Mouse (Mus musculus) liver (tissue): ENCODE results near the gene Zfp334.

Source experiments
- DNase-seq: peaks from one replicate; pipeline ENCODE4 v3.0.0-alpha.2; 2020; ENCODE audit warnings: mixed read lengths

The Zfp334 gene

GRCm38 (mm10) chr2:165387844-165388495 lies at the start of gene Zfp334:
Gene Zfp334, minus strand, starts transcription at chr2:165388259.
- peak; percentile 83 for DNase-seq

GRCm38 (mm10) chr2:165428694-165429093 lies 40.6 kb upstream of the Zfp334 start:
- no peak for DNase-seq

GRCm38 (mm10) chr2:165420195-165420594 lies 32.1 kb upstream of the Zfp334 start:
- DNase-seq: no peak

GRCm38 (mm10) chr2:165419670-165420111 lies 31.6 kb upstream of the Zfp334 start:
- no peak for DNase-seq

- DNase-seq: no peak
Observed at GRCm38 (mm10) chr2:165418577-165418976, 30.5 kb upstream of the Zfp334 start.

GRCm38 (mm10) chr2:165417291-165417690 lies 29.2 kb upstream of the Zfp334 start:
- DNase-seq: peak; percentile 47

- DNase-seq: no peak
Observed at GRCm38 (mm10) chr2:165415795-165416194, 27.7 kb upstream of the Zfp334 start.

GRCm38 (mm10) chr2:165415141-165415721 lies 27.2 kb upstream of the Zfp334 start:
- DNase-seq: no peak

- no peak for DNase-seq
Observed at GRCm38 (mm10) chr2:165414321-165414720, 26.3 kb upstream of the Zfp334 start.

- DNase-seq: no peak
Observed at GRCm38 (mm10) chr2:165413884-165414283, 25.8 kb upstream of the Zfp334 start.

- DNase-seq: peak; percentile 60
Observed at GRCm38 (mm10) chr2:165407700-165408301, 19.7 kb upstream of the Zfp334 start.

GRCm38 (mm10) chr2:165405351-165405750 lies 17.3 kb upstream of the Zfp334 start:
- no peak for DNase-seq

- DNase-seq: peak; percentile 46
Observed at GRCm38 (mm10) chr2:165404951-165405350, 16.9 kb upstream of the Zfp334 start.

GRCm38 (mm10) chr2:165398164-165398785 lies 10.2 kb upstream of the Zfp334 start:
- no peak for DNase-seq

GRCm38 (mm10) chr2:165397502-165398163 lies 9.6 kb upstream of the Zfp334 start:
- DNase-seq: no peak

GRCm38 (mm10) chr2:165396831-165397501 lies 8.9 kb upstream of the Zfp334 start:
- DNase-seq: no peak

GRCm38 (mm10) chr2:165392156-165392555 lies 4.1 kb upstream of the Zfp334 start:
- DNase-seq: no peak

- DNase-seq: peak; percentile 43
Observed at GRCm38 (mm10) chr2:165391561-165391960, 3.5 kb upstream of the Zfp334 start.

- DNase-seq: no peak
Observed at GRCm38 (mm10) chr2:165389299-165389952, 1.4 kb upstream of the Zfp334 start.

GRCm38 (mm10) chr2:165387370-165387769 lies 689 bp downstream of the Zfp334 start:
- no peak for DNase-seq

GRCm38 (mm10) chr2:165380050-165380449 lies 8.0 kb downstream of the Zfp334 start:
- DNase-seq: no peak

GRCm38 (mm10) chr2:165376001-165376400 lies 12.1 kb downstream of the Zfp334 start:
- DNase-seq: no peak
